Mouse (Mus musculus) T-helper 2 cell (primary cell): ENCODE measurements around the gene Psme4.

ENCODE experiments used
- in situ Hi-C: fragments of 300-600 bp; cut with MboI, MseI; formaldehyde crosslinking; loops from one replicate; pipeline ENCODE4 v1.15.1; 2025; ENCODE audit warnings: high pct_unique_total_duplicates

The Psme4 gene

DNA sequence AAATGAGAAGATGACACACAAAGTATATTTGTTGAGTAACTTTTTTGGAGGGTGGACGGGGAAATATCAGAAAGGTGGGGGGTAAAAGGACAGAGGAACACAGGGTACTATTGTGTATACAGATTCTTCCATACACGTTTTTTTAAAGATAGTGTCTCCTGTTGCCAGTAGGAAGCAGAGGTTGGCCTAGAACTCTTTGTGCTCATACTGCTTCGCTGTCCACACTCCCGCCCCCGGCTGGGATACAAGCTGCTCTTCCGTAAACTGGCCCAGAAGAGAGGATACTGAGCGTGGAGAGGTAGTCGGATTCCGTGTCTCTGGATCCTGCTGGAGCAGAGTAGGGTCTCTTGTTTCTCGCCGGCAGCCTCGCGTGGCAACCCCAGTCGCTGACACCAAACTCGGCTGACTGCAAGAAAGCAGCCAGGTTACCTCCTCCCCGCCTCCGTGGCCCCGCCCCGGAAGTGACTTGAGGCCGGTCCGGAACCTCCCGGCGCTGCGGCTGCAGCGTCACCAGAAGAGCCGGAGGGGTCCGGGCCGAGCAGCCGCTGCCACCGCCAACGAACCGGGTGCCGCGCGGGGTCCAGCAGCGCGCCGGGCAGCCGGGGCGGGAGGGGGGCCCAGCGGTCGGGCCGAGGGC is at the start of gene Psme4:
Gene Psme4, plus strand, starts transcription at position 460 of the 637 bp plus-strand sequence.
- in situ Hi-C loops = loop anchor here (10.0 to 25.0 kb wide), 2 partner anchors 1077 to 1259 kb away; partner anchors contain the start of genes Prorsd1 and Rtn4

DNA sequence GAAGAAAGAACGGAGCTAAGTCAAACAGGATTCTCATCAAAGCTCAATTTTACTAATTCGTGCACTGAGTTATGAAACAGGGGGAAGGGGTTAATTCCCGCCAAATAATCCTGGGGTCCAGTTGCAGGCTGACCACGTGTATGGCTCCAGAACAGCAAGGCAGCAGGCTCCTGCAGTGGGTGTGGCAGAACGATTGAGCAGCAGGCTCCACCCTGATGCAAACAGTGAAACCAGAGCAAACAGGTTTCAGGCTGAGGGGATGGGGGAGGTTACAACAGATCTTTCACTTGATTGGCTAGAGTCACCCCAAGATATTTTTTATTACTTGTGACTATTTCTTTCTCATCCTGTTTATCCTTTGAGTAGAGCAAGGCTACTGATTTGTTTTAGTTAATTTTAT is 48.1 kb upstream of the Psme4 start:
- in situ Hi-C loops = no loop called here

DNA sequence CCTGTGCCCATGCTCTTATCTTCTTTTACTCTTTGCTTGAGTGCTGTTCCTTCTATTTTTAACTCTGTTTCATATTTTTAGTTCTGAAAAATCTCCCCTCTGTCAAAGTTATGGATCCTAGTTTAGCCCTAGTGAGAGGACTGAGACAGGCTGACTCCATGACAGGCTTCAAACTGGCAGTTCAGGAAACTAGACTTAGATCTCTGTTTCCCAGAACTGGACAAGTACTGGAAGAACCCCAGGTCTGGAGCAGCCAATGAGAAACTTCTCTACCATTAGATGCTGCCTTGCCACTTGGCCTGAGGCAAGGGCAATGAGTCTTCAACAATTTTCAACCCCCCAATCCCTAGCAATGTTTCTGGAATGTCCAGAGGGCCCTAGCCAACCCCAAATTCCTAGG is 40.8 kb upstream of the Psme4 start:
- in situ Hi-C loops = no loop called here

DNA sequence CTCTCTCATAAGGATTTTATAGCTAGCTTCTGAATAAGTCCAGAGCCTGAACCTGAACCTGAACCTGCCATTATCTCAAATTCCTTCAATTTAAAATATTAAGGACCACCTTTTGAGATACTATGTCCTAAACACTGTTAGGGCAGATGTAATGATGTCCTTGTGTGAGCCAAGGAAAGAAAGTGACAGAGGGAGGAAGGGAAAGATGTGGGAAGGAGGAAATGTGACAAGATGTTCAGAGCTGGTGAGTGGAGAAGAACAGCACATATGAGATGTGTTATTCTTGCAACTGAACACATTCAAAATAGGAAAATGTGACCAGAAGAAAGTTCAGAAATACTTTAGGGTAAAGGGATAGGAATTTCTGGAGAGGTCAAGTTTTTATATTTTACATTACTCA is 38.1 kb upstream of the Psme4 start:
- in situ Hi-C loops = no loop called here

DNA sequence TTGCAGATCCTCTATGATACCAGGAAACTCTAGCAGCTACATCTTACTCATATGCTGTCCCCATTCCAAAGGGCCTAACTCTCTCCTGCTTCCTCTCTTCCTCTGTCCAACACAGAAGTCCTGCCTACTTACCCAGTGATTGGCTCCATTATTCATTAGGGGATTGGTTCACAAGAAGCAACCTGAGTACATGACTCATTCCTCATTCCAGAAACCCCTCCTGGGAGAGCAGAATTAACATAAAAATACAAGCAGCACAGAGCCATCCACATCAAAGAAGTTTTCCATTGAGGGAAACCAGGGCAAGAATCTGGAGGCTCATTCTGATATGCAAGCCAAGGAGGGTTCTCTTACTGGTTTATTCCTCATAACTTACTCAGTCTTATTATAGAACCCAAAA is 27.5 kb upstream of the Psme4 start:
- in situ Hi-C loops = no loop called here

DNA sequence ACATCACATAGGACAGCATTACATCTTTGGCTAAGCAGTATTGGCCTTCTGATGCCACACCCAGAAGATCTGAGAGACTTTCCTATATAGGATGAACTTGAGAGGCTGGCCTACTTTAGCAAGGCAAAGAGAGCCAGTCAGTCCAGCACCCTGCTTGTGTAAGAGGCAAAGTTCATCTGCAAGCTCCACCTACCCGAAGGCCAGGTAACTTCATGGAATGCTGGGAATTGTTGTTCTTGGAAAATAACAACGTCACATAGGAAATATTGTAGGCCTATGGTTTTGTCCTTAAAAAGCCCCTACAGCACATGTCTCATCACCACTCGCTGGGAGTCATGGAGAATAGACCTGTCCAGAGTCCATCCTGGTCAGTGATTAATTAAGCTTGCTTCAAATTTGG is 22.6 kb upstream of the Psme4 start:
- in situ Hi-C loops = no loop called here

DNA sequence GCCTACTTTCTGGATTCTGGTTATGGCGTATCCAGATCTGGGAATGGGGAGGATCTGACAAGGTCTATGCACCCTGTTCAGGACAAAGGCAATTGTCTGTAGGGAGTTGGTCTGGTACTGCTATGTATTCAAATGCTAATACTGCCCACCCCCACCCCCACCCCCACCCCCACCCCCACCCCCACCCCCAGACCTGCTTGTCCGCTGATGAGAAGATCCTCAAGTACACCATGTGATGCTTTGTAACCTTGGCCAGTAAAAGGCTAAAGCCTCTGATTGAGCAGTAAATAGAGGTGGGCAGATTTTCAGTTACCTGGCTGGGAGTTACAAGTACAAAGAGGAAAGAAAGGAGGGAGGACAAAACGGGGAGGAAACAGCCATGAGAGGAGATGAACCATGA is 21.9 kb upstream of the Psme4 start:
- in situ Hi-C loops = no loop called here

DNA sequence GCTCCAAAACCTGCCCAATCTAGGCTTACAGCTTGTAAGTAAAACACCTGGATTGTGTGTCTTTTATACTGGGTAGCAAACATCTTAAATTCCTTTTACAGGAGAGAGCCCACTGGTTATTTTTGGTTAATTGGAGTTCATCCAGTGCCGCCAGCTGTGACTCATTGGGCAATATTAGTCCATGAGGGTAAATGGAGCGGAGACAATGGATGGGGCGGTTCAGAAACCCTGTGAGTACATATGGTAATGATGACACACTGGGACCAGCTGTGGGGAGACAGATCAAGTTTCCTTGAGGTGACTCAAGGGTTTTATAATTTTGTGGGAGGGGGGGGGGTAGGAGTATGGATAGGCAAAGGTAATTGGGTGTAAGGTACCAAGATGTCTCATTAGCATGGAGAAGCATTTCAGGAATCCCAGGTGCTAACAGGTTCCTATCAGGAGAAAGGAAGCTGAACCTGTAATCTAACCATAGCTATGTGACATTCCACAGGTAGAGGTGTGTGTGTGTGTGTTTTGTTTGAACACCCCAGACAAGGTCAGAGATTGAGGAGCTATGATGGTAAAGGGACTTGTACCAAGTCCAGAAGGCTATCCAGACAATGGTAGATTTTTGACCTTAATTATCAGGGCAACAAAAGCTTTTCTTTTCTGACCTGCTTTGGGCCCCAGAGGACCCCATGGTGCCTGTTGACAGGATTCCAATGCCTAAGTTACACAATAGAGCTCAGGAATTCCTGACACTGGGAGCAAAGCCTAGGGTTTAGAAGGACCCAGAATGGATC is 21.3 kb upstream of the Psme4 start:
- in situ Hi-C loops = loop anchor here (10.0 to 25.0 kb wide), 2 partner anchors 575 to 1238 kb away; partner anchors contain the start of gene Prorsd1

DNA sequence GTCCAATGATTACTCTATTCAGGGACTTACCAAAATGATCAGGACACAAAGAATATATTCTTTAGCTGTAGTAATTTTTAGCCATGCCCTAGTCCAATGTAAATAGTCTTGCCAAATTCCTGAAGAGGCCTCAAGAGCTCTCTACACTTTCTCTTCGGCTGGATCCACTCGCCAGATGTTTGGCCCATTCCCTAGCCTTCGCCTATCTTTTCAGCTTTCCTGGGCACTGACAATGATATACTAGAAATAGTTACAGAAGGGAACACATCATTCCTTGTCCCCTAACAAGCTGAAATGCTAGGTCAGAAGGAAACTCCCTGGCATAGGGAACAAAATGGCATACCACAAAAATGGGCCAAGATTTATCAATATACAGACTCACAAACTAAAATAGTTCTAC is 18.6 kb upstream of the Psme4 start:
- in situ Hi-C loops = loop anchor here (10.0 to 25.0 kb wide), 2 partner anchors 578 to 1241 kb away; partner anchors contain the start of gene Prorsd1

DNA sequence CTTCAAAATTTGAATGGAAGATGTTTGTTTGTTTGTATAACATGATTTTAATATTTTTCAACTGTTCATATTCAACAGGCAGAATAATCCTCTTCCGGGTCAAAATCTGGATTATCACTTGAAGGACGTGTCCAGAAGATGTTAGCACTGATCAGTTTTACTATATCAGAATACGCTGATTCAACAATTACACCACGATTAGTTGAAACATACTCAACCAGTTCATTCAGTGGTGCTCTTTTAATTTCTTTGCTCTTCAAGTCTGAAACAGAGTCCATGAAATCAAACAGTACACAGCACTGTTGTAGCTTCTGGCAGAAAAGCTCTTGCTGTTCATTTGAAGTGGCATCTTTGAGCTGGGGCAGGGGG is 17.1 kb upstream of the Psme4 start:
- in situ Hi-C loops = loop anchor here (10.0 to 25.0 kb wide), 2 partner anchors 580 to 1242 kb away; partner anchors contain the start of gene Prorsd1

DNA sequence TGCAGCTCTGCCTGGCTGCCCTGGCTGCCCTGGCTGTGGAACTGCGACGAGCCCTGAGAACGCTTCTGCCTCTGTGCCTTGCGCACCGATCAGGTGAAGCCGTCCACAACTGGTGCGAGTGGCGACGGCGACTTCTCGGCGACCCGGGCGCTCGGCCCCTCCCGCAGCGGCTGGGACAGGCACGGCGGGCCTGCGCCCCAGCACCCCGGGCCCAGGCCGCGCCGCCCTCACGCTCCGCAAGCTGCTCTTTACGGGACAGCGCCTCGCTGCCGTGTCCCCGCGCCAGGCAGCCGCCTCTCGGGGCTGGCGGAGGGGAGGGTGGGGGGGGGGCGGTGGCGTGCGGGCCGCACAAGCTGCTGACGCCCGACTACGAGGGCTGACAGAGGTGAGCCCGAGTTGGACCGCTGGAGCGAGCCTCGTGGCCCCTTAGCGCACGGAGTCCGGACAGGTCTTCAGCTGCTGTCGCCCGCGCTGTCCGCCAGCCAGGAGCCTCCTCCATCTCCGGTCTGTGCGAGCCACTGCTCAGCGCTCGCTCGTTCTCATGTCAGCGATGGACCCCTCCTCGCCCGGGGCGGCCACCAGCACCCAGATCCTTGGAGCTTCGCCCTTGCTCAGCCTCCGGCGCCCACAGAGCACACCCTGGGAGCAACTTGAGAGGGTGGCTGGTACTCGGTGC is 16.5 kb upstream of the Psme4 start:
- in situ Hi-C loops = loop anchor here (10.0 to 25.0 kb wide), 2 partner anchors 580 to 1243 kb away; partner anchors contain the start of gene Prorsd1

DNA sequence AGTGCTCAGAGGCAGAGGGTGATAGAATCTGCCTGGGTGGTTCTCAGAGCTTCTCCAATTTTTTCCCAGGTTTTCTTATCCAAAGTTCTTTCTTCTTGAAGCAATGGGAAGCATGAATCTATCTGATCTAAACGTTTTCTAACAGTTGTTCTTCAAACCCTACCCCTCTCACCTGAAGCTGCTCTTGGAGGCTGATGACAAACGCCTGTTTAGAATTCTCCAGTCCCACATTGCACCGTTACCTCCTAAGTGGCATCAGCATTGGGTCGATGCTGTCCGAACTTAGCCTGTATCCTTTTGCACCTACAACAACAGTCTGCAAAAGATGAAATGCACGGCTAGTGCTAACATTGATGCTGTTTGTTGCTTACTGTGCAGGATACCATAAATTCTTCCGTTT is 10.1 kb upstream of the Psme4 start:
- in situ Hi-C loops = loop anchor here (10.0 to 25.0 kb wide), 2 partner anchors 893 to 1249 kb away; partner anchors contain the start of gene Prorsd1

DNA sequence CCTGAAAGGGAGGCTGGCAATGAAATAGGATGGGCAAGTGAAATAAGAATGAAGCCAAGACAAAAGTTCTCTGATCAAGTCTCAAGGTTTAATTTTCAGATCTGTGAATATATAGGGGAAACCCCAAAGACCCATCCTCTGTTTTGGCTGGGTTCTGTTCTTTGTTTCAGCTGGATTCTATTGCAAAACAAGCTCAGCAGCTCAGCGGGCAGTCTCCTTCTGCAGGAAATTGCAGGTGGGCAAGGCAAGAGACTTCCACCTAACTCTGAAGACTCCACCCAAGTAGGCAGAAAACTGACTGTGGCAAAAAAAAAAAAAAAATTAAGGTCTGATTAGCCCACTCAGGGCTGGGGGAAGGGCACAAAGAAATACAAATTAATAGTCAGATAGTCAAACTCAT is 9.6 kb upstream of the Psme4 start:
- in situ Hi-C loops = loop anchor here (10.0 to 25.0 kb wide), 2 partner anchors 893 to 1250 kb away; partner anchors contain the start of gene Prorsd1

DNA sequence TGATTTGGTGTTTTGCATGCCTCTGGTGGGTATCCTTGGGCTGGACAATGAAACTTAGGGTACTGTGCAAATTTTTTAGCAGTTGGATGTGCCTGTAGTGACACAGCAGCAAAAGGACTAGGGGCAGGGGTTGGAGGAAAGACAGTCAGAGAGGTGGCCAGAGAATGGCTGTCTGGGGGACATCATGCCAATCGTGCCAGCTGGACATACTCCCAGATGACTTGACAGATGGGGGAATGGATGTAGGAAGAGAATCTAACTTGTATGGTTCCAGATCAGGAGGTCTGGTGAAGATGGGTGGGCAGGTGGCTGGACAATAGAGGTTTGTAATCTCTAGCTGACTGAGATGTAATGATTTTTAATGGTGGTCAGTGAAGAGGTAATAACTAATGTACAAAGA is 6.5 kb upstream of the Psme4 start:
- in situ Hi-C loops = loop anchor here (10.0 to 25.0 kb wide), 2 partner anchors 890 to 1253 kb away; partner anchors contain the start of gene Prorsd1

DNA sequence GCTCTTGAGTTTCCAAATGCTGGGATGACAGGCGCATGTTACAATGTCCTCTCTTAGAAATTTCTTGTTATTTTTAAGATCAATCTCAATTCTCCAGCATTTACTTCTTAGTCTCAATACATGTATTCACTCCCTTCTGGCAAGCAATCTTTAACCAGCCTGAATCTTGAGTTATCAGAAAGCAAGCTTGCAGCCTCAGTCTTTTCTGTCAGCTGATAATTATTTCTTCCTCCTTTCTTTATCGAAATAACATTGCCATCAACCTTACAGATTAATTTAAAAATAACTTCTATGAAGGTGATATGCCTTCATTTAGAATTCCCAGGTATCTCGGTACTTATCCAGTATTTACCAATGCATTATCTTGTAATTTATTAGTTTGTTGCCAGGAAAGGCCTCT is 709 bp upstream of the Psme4 start:
- in situ Hi-C loops = loop anchor here (10.0 to 25.0 kb wide), 2 partner anchors 1076 to 1259 kb away; partner anchors contain the start of genes Prorsd1 and Rtn4

DNA sequence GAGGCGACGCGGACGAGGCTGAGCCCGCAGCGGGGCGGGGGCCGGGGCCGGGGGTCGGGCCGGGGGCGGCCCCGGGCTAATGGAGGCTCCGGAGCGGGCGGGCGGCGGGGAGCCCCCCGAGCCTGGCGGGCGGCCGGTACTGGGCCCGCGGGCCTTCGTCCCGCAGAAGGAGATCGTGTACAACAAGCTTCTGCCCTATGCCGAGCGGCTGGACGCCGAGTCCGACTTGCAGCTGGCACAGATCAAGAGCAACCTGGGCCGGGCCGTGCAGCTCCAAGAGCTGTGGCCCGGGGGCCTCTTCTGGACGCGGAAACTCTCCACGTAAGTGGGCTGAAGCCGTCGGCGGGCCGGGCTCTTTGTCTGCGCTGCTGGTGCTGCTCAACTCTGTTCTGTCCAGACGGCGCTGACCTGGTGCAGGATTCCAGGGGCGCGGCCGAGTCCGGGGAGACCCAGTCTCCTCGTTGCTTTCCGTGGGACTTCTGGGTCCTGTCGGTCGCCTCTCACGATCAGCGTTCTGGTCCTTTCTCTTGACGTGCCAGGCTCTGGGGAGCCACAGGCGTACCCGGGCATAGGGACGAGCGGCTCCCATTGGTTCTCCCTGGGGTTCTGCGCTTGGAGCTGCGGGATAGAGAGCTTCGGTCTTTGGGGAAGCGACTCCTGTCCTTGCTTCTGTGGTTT is 517 bp downstream of the Psme4 start:
- in situ Hi-C loops = loop anchor here (10.0 to 25.0 kb wide), 2 partner anchors 1077 to 1260 kb away; partner anchors contain the start of genes Prorsd1 and Rtn4

DNA sequence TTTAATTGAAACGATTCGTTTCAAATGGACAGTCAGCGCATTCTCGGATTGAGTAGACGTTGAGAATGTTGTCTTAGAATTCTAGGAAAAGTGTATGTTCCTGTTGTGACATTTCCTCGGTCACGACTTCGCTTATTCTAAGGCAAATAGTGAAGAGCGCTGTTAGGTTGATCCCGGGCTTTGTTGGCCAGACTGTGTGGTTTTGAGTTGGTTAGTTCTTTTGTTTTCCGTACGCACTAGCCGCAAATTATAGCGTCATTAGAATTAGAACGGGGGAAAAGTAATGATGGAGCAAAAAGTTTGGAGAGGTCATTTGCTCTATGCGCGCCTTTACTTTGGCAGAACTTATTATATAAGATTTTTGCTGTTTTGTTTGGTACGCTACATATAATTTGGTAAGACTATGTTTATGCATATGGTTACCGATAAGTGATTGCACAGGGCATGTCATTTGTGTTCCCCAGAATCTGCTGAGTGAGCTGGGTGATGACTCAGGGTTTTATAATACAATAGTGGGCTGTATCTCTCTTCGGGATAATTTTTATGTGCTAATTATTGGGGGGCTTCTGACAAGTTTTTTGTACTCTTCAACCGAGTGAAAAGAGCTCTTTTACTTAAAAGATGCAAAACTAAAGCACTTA is 1.4 kb downstream of the Psme4 start:
- in situ Hi-C loops = loop anchor here (10.0 to 25.0 kb wide), 2 partner anchors 1078 to 1261 kb away; partner anchors contain the start of genes Prorsd1 and Rtn4

DNA sequence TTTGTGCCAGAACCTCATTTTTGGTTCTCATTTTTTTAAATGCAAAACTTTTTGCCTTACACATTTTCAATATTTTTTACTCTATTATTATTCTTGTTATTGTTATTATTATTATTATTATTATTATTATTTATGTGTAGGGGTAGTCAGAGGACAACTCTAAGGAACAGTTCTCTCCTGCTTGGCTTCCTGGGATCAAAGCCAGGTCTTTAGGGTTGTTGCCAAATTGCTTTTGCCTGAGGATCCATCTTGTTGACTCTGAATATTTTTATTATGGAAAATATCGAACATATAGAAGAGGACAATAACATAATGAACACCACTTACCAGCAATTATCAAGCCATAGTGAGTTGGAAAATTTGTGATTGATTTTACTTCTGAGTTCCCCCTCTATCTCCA is 3.1 kb downstream of the Psme4 start:
- in situ Hi-C loops = loop anchor here (10.0 to 25.0 kb wide), 2 partner anchors 1080 to 1262 kb away; partner anchors contain the start of genes Prorsd1 and Rtn4

DNA sequence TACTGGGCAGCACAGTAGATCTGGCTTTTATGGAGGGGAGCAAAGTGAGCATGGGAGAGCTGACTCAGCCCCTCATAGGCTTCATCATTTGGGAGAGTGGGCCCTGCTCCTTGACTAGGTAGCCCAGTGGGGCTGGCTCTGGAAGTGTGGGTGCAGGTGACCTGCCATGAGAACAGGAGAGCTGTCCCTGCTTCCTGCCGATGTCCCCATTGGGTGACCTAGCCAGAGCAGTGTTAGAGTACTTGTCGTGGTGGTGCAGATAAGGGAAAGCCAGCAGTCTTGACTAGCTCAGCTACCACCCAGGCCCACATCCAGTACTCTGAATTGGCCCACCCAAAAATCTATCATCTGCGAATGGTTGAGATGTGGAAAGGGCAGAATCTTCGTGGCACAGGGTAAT is 6.0 kb downstream of the Psme4 start:
- in situ Hi-C loops = loop anchor here (10.0 kb wide), 1 partner anchor 1083 kb away; the partner anchor contains the start of gene Rtn4

DNA sequence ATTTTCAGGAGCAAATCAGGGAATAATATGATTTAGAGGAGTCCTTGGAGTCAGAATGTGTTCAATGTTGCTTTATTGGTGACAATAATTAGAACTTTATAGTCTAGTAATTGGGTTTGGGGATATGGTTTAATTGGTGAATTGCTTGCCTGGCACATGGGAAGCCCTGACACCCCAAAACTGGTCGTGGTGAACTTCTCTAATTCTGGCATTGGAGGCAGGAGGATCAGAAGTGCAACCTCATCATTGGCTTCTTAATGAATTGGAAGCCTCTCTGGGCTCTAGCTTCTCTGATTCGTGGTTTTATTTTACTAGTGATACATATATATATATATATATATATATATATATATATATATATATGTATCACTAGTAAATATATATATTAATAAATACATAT is 9.4 kb downstream of the Psme4 start:
- in situ Hi-C loops = no loop called here
